Mouse (Mus musculus): Measurements from ENCODE around the gene Secisbp2l. TPM values are rescaled to one million over a fixed set of nuclear protein-coding genes. Genes with fewer than 3 reads are reported as not detected.

Secisbp2l gene
- 32.3 and 33.5 TPM in 2 replicates for polyA plus RNA-seq (2016; fragmentation: Nextera tagmentation; extraction: Ambion mirVana)

DNA sequence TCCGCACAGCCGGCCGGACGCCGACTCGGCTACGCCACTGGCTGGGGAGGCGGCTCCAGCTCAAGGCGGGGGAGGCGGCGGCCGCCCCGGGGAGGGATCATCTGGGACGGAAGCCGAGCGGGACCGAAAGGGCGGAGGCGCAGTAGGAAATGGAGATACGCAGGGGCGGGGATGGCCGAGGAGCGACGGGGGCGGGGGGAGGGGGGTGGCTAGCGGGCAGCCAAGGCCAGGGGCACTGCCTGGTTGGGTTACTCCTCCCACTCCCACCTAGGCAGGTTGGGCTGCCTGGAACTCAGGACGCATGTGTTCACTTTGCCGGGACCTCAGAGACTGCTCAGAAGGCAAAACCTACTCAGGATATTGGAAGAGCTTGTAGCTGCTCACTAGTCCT is at the start of gene Secisbp2l:
TSS of gene Secisbp2l (minus strand) at position 152 of the 391 bp plus-strand sequence.
- no peaks in the 10 kb centered on the region for H3K27me3 ChIP-seq
- 2% methylated on average over 25 of the region's 28 CpGs for WGBS
- H3K27ac ChIP-seq: peak within 1 kb of the TSS; percentile 87
- H3K4me1 ChIP-seq: peaks cover 23% of the 10 kb centered on the region
- H3K36me3 ChIP-seq: no peaks in the 10 kb centered on the region
- peak within 1 kb of the TSS; percentile 62 for H3K4me2 ChIP-seq (replicated peaks)
- ATAC-seq (ENCODE audit: low FRiP score): peak; percentile 96
- peak within 1 kb of the TSS; percentile 92 for H3K9ac ChIP-seq
- H3K4me3 ChIP-seq: peak within 1 kb of the TSS; percentile 92
- H3K9me3 ChIP-seq (replicated peaks): no peaks in the 10 kb centered on the region

DNA sequence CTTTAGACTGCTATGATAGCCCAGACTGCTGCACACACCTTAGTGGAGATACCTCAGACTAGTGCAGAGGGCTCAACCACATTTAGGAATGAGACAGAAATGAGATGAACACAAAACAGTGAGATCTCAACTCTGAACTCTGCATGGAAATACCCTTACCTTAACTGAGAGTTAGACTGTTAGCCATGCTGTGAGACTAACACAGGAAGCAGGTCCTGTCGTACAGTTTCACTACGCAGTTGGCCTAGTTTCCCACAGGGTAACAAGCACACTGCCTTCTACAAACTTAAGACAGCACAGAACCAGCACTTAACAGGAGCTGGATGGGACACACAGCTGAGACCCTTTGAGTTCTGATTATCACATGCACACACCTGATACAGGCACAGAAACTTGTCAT is 47.3 kb upstream of the Secisbp2l start:
- H3K9me3 ChIP-seq (replicated peaks): no peaks in the 10 kb centered on the region
- H3K36me3 ChIP-seq: peaks cover 37% of the 10 kb centered on the region
- H3K4me1 ChIP-seq: no peaks in the 10 kb centered on the region
- H3K27me3 ChIP-seq: no peaks in the 10 kb centered on the region
- no peak overlapping the region for H3K4me2 ChIP-seq (replicated peaks)
- no peak for ATAC-seq (ENCODE audit: low FRiP score)
- H3K27ac ChIP-seq: no peak overlapping the region
- no peak overlapping the region for H3K4me3 ChIP-seq
- 98% methylated on average over 2 of the region's 2 CpGs for WGBS
- H3K9ac ChIP-seq: no peak overlapping the region

DNA sequence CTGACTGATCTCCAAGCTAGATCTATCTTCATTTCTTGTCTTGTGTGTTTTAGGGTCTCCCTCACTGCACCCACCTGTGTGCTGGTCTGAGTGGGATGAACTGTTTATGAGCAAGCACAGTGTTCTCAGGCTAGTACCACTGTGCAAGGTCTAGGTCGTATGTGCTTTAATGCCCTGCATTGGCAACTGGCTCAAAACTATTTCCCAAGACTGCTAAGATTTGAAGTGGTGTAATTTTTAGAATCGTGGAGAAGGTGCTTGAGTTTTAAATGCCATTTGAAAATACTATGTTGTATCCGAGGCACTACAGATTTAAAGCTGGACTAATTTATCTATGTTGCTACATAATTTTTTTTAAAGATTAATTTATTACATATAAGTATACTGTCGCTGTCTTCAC is 45.2 kb upstream of the Secisbp2l start:
- no peak overlapping the region for H3K9ac ChIP-seq
- H3K4me3 ChIP-seq: no peak overlapping the region
- no peaks in the 10 kb centered on the region for H3K27me3 ChIP-seq
- no peaks in the 10 kb centered on the region for H3K4me1 ChIP-seq
- no peaks in the 10 kb centered on the region for H3K9me3 ChIP-seq (replicated peaks)
- 89% methylated on average over 4 of the region's 4 CpGs for WGBS
- H3K36me3 ChIP-seq: peaks cover 22% of the 10 kb centered on the region
- H3K4me2 ChIP-seq (replicated peaks): no peak overlapping the region
- no peak for ATAC-seq (ENCODE audit: low FRiP score)
- no peak overlapping the region for H3K27ac ChIP-seq

DNA sequence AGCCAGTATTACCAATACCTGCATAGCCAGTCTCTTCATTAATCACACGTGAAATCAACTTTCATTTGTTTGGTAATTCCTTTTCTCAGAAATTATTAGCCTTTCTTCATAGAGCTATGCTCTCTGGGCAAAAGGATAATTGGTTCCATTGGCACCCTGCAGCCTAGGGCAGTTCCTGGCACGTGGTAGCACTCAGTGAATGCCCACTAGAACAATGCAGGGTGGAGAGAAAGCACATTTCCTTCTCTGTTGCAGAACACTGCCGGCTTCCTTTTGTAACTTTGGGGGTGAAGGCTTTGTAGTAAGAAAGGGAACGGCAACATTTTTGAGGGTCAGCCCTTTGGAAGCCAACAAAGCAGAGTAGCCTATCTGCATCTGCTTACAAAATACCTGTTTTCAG is 43.5 kb upstream of the Secisbp2l start:
- H3K36me3 ChIP-seq: peaks cover 8% of the 10 kb centered on the region
- no peaks in the 10 kb centered on the region for H3K9me3 ChIP-seq (replicated peaks)
- no peak overlapping the region for H3K4me2 ChIP-seq (replicated peaks)
- 53% methylated on average over 4 of the region's 4 CpGs for WGBS
- H3K4me3 ChIP-seq: no peak overlapping the region
- no peaks in the 10 kb centered on the region for H3K4me1 ChIP-seq
- no peak overlapping the region for H3K27ac ChIP-seq
- no peak for ATAC-seq (ENCODE audit: low FRiP score)
- no peaks in the 10 kb centered on the region for H3K27me3 ChIP-seq
- no peak overlapping the region for H3K9ac ChIP-seq

DNA sequence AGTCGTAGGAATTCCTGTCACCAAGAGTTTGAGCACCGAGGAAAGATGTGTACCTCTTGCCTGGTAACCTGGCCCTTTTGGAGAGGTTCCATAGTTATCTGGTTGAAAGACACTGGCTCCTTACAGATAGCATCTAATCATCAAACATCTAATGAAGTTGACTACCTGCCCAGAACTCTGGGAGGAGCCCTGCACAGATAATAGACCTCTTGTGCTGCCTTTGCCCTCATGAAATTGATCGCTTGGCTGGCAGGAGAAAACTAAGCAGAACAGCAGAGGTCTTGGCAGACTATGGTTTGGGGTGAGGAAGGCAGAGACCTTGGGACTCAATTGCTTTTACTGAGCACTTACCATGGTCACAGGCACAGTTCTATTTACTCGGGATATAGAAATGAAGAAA is 37.7 kb upstream of the Secisbp2l start:
- no peaks in the 10 kb centered on the region for H3K27me3 ChIP-seq
- 82% methylated on average over 4 of the region's 4 CpGs for WGBS
- H3K4me1 ChIP-seq: no peaks in the 10 kb centered on the region
- no peaks in the 10 kb centered on the region for H3K9me3 ChIP-seq (replicated peaks)
- no peak for ATAC-seq (ENCODE audit: low FRiP score)
- H3K4me3 ChIP-seq: no peak overlapping the region
- no peak overlapping the region for H3K4me2 ChIP-seq (replicated peaks)
- H3K9ac ChIP-seq: no peak overlapping the region
- H3K36me3 ChIP-seq: no peaks in the 10 kb centered on the region
- no peak overlapping the region for H3K27ac ChIP-seq

DNA sequence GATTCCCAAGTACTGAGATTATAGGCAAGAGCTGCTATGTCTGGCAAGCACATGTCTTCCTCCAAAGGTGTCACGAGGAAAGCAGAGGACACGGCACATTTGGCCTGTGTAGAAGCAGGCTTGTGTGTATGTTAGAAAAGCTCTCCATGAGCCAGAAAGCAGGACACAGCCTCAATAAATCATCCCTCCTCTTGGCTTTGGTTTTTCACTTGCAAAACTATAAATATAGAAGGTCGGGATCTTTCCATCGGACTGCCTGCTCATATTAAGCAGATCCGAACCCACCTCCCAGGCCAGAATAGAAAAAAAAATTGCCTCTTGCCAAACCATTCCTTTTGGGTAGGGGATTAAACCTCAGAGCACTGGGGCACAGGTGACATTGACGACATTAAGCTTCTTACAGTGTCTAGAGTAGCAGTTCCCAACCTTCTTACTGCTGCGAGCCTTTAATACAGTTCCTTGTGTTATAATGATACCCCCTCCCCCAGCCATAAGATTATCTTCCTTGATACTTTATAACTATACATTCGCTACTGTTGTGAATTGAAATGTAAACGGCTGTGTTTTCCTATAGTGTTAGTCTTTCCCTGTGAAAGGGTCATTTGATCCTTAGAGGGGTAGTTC is 31.4 kb upstream of the Secisbp2l start:
- 79% methylated on average over 9 of the region's 9 CpGs for WGBS
- Histone ChIP-seq H3K4me2 (replicated peaks) (no peak overlapping the region), H3K27me3 (no peaks in the 10 kb centered on the region), H3K9me3 (replicated peaks) (no peaks in the 10 kb centered on the region), H3K4me1 (no peaks in the 10 kb centered on the region), H3K27ac (no peak overlapping the region), H3K36me3 (no peaks in the 10 kb centered on the region), H3K4me3 (no peak overlapping the region), H3K9ac (no peak overlapping the region)
- ATAC-seq (ENCODE audit: low FRiP score): no peak

DNA sequence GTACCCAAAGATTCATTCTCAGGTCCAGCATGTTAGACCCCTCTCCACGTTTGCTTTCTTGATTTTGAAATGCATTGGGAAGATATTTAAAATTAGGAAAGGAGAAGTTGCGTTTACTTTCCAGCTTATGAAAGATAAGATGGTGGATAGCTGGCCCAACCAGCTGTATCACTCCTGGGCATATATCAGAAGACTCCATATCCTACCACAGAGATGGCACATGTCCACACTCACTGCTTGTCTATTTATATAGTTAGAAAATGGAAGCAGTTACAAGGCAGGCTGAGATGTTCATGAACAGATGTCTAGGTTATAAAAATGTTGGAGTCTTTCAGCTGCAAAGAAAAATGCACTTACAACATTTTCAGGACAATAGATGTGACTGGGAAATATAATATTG is 28.7 kb upstream of the Secisbp2l start:
- no peak for ATAC-seq (ENCODE audit: low FRiP score)
- Histone ChIP-seq H3K27ac (no peak overlapping the region), H3K9ac (no peak overlapping the region), H3K4me1 (no peaks in the 10 kb centered on the region), H3K27me3 (no peaks in the 10 kb centered on the region), H3K36me3 (no peaks in the 10 kb centered on the region), H3K9me3 (replicated peaks) (no peaks in the 10 kb centered on the region; the same call in 1 of the 2 replicates), H3K4me3 (no peak overlapping the region), H3K4me2 (replicated peaks) (no peak overlapping the region)
- WGBS: 82% methylated on average over 2 of the region's 2 CpGs

DNA sequence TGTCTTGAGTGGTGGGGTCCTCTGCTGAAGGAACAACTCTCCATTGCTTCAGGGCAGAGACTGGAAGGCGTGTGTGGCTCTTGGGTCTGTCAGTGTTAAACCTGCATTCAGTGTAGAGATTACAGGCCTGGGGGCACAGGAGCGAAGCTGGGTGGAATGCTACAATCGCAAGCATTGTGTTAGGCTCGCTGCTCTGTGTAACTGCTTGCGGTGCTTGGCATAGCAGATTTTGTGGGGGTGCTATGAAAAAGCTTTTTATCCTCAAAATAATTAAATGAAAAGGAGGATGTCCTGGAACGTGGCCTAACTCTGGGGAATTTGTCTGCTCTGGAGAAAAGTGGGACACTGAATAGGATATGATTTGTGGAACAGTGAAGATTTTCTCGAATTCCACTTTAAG is 26.9 kb upstream of the Secisbp2l start:
- H3K9me3 ChIP-seq (replicated peaks): no peaks in the 10 kb centered on the region; the same call in 1 of the 2 replicates
- H3K4me2 ChIP-seq (replicated peaks): no peak overlapping the region
- H3K4me3 ChIP-seq: no peak overlapping the region
- ATAC-seq (ENCODE audit: low FRiP score): no peak
- H3K4me1 ChIP-seq: no peaks in the 10 kb centered on the region
- H3K27ac ChIP-seq: no peak overlapping the region
- H3K36me3 ChIP-seq: no peaks in the 10 kb centered on the region
- H3K9ac ChIP-seq: no peak overlapping the region
- H3K27me3 ChIP-seq: no peaks in the 10 kb centered on the region
- 76% methylated on average over 7 of the region's 7 CpGs for WGBS

DNA sequence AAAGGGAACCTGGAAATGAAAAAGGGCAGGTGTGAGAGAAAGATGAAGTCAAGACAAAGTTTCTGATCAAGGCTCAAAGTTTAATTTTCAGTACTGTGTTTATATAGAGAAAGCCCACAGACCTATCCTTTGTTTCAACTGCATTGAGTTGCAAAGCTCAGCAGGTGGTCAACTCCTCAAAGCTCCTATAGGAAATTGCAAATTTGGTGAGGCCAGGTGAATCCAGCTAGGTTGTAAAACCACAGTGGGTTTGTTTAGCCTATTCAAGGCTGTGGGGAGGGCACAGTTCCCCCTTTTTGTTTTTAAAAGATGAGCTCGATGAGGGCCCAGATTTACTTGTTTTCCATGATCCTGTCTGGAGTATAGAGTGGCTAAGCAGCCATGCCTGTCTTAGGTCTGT is 23.2 kb upstream of the Secisbp2l start:
- H3K4me3 ChIP-seq: no peak overlapping the region
- no peak for ATAC-seq (ENCODE audit: low FRiP score)
- no peaks in the 10 kb centered on the region for H3K27me3 ChIP-seq
- H3K27ac ChIP-seq: no peak overlapping the region
- no peak overlapping the region for H3K9ac ChIP-seq
- H3K4me1 ChIP-seq: no peaks in the 10 kb centered on the region
- H3K36me3 ChIP-seq: no peaks in the 10 kb centered on the region
- no peak overlapping the region for H3K4me2 ChIP-seq (replicated peaks)
- 53% methylated on average over 1 of the region's 1 CpGs for WGBS
- H3K9me3 ChIP-seq (replicated peaks): no peaks in the 10 kb centered on the region; the same call in 1 of the 2 replicates

DNA sequence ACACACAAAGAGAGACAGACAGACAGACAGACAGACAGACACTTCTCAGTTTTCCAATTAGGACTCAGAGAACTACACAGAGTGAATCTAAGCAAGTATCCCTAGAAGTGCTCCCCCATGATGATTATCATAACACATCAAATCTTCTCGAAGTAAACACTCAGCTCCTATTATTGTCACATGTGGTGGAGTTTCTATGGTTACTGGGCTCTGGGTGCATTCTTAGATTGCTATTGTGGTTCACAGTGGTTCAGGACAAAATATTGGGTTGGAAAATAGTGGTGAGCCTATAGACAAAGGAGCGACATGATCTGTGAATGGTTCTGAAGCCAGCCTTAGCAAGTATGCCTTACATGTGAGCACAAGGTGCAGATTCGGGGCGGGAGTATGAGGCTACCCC is 19.3 kb upstream of the Secisbp2l start:
- no peaks in the 10 kb centered on the region for H3K4me1 ChIP-seq
- H3K27me3 ChIP-seq: no peaks in the 10 kb centered on the region
- no peak overlapping the region for H3K4me2 ChIP-seq (replicated peaks)
- no peaks in the 10 kb centered on the region for H3K36me3 ChIP-seq
- H3K27ac ChIP-seq: no peak overlapping the region
- no peak overlapping the region for H3K4me3 ChIP-seq
- WGBS: 89% methylated on average over 4 of the region's 4 CpGs
- no peaks in the 10 kb centered on the region; the same call in 1 of the 2 replicates for H3K9me3 ChIP-seq (replicated peaks)
- no peak overlapping the region for H3K9ac ChIP-seq
- no peak for ATAC-seq (ENCODE audit: low FRiP score)

DNA sequence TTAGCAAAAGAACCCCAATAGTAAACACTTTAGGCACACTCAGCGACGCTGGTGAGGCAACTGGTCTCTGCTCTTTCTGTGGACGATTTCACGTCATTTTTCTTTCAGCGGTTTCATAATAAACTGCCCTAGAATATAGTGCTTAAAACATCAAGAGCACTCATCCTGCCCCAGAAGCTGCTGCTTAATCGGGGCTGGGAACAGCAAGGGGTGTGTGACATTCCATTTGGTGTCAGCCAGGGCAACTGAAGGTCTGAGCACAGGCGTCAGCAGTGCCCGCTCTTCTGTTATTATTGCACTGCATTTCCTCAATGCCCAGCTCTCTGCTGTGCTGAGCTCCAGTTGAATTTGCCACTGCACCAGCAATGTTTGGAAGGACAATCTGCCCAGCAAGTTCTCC is 18.4 kb upstream of the Secisbp2l start:
- H3K9me3 ChIP-seq (replicated peaks): no peaks in the 10 kb centered on the region; the same call in 1 of the 2 replicates
- no peak overlapping the region for H3K4me2 ChIP-seq (replicated peaks)
- no peak for ATAC-seq (ENCODE audit: low FRiP score)
- H3K36me3 ChIP-seq: no peaks in the 10 kb centered on the region
- H3K9ac ChIP-seq: no peak overlapping the region
- no peaks in the 10 kb centered on the region for H3K4me1 ChIP-seq
- no peaks in the 10 kb centered on the region for H3K27me3 ChIP-seq
- no peak overlapping the region for H3K27ac ChIP-seq
- 68% methylated on average over 8 of the region's 8 CpGs for WGBS
- H3K4me3 ChIP-seq: no peak overlapping the region

DNA sequence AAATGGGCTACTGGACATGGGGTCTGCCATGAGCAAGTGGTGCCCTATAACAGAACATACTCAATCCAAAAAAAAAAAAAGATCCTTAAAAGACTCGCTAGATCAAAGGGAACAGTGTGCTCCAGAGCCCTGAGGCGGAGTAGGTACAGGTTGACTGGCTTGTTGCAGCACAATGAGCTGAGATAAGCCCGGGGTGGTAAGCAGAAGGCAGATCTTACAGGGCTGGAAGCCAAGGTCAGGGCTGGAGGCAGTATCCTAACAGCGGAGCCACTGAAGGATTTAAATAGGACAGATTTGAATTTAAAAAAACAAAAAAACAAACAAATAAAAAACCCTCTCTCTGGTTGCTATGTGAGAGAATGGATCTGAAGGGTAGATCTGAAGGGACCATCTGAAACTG is 17.8 kb upstream of the Secisbp2l start:
- no peak overlapping the region for H3K9ac ChIP-seq
- no peaks in the 10 kb centered on the region for H3K4me1 ChIP-seq
- no peak for ATAC-seq (ENCODE audit: low FRiP score)
- no peak overlapping the region for H3K27ac ChIP-seq
- no peak overlapping the region for H3K4me3 ChIP-seq
- no peaks in the 10 kb centered on the region for H3K27me3 ChIP-seq
- H3K4me2 ChIP-seq (replicated peaks): no peak overlapping the region
- H3K36me3 ChIP-seq: no peaks in the 10 kb centered on the region
- 80% methylated on average over 4 of the region's 4 CpGs for WGBS
- no peaks in the 10 kb centered on the region for H3K9me3 ChIP-seq (replicated peaks)

DNA sequence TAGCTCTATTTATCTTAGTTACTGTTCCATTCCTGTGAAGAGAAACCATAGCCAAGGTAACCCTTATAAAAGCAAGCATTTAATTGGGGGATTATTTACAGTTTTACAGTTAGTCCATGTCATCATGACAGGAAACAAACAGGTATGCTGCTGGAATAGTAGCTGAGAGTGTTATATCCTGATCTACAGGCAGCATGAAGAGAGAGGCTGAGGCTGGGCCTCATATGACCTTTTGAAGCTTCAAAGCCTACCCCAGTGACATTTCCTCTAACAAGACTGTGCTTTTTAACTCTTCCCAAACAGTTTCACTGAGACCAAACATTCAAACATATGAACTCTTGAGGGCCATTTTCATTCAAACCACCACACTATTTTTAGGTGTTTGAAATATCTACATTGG is 15.2 kb upstream of the Secisbp2l start:
- no peak for ATAC-seq (ENCODE audit: low FRiP score)
- no peak overlapping the region for H3K9ac ChIP-seq
- H3K27me3 ChIP-seq: no peaks in the 10 kb centered on the region
- H3K9me3 ChIP-seq (replicated peaks): no peaks in the 10 kb centered on the region
- H3K27ac ChIP-seq: no peak overlapping the region
- H3K4me1 ChIP-seq: no peaks in the 10 kb centered on the region
- H3K36me3 ChIP-seq: no peaks in the 10 kb centered on the region
- no peak overlapping the region for H3K4me3 ChIP-seq
- H3K4me2 ChIP-seq (replicated peaks): no peak overlapping the region

All from hindbrain, embryonic 12.5 days (tissue).